Mouse (Mus musculus) frontal cortex, postnatal 36 days (tissue): ENCODE data around the gene Adgra1.

ENCODE experiments used
- DNase-seq, 2 experiments: peaks; one replicate each; pipeline ENCODE4 v3.0.0; 2022; ENCODE audit warnings: low spot score in 2 of 2

Gene Adgra1

GRCm38 (mm10) chr7:139905661-139906060 lies 71.7 kb downstream of the Adgra1 start:
- DNase-seq, result peak in 1 of 2 experiments; percentile 31

- no peak for DNase-seq
Observed at GRCm38 (mm10) chr7:139908176-139908575, 74.2 kb downstream of the Adgra1 start.

- DNase-seq, result no peak
Observed at GRCm38 (mm10) chr7:139909469-139909868, 75.5 kb downstream of the Adgra1 start.

- no peak for DNase-seq
Observed at GRCm38 (mm10) chr7:139910204-139910835, 76.3 kb downstream of the Adgra1 start.

GRCm38 (mm10) chr7:139914141-139915047 lies 80.4 kb downstream of the Adgra1 start:
- DNase-seq, result no peak

GRCm38 (mm10) chr7:139915646-139916257 lies 81.8 kb downstream of the Adgra1 start:
- DNase-seq, result no peak

GRCm38 (mm10) chr7:139916345-139916744 lies 82.4 kb downstream of the Adgra1 start:
- no peak for DNase-seq

GRCm38 (mm10) chr7:139918262-139918661 lies 84.3 kb downstream of the Adgra1 start:
- no peak for DNase-seq
